Mouse (Mus musculus) lung, adult 2 months (tissue): Measurements from ENCODE around the gene Dctn5. TPM values are rescaled to one million over a fixed set of nuclear protein-coding genes. Genes with fewer than 3 reads are reported as not detected.

Source experiments
- DNase-seq: peaks from one replicate; pipeline ENCODE4 v3.0.0; 2022
- H3K4me1 ChIP-seq: fragments of 200-500 bp; 2 replicates; pipeline ENCODE4 v1.6.1; 2011; ENCODE audit warnings: low read length; ENCODE audit not compliant: control insufficient read depth, insufficient read depth
- H3K4me3 ChIP-seq: fragments of 200-500 bp; replicated peaks from 2 replicates; pipeline ENCODE3; 2011; ENCODE audit warnings: low read depth, mild to moderate bottlenecking, control low read depth, low read length; ENCODE audit errors: extremely low read depth
- CTCF ChIP-seq: fragments of 200-500 bp; IDR thresholded peaks from 2 replicates; pipeline ENCODE4 v1.5.1; 2011; ENCODE audit warnings: mild to moderate bottlenecking, low read length, control low read depth; ENCODE audit not compliant: insufficient read depth
- POLR2A ChIP-seq: fragments of 200-500 bp; IDR thresholded peaks from 2 replicates; pipeline ENCODE4 v1.6.1; 2011; ENCODE audit warnings: low read depth, mild to moderate bottlenecking, control low read depth, low read length, borderline replicate concordance; ENCODE audit errors: extremely low read depth
- WGBS: fragments of 180-500 bp; shearing (Covaris S2); methylation state at CpG from one replicate; pipeline ENCODE4 v1.1.7; 2018; 5-methylcytosine and 5-hydroxymethylcytosine counted together
- polyA plus RNA-seq: library from polyadenylated mRNA; depleted of rRNA; stranded (reverse); fragments of >200 nt; gene quantifications from 2 replicates; pipeline ENCODE4 v1.2.3, GENCODE M21; 2012; rRNA removed

Gene Dctn5
- polyA plus RNA-seq, 1 experiment = 59.1 TPM

DNA sequence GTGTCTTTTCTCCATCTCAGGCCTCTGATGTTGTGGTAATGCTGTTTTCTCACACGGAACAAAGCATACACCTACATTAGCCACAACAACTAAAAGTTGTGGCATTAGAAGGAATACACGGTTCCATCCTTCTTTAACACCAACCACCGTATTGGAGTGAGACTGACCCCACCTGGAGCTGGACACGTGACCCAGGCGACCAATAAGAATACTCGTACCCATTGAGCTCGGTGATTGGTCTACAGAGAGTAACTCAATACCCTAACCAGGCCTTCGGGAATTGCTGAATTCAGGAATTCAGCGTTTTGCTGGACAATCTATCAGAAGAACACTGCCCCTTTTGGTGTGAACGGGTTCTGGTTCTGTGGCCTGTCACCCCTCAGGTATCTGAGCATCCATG, 58.3 kb downstream of the Dctn5 start:
- TF ChIP-seq CTCF (no peak), POLR2A (no peak)
- Histone ChIP-seq H3K4me3 (no peak overlapping the region), H3K4me1 (no peaks in the 10 kb centered on the region)
- 61% methylated on average over 10 of the region's 10 CpGs for WGBS
- no peak for DNase-seq

DNA sequence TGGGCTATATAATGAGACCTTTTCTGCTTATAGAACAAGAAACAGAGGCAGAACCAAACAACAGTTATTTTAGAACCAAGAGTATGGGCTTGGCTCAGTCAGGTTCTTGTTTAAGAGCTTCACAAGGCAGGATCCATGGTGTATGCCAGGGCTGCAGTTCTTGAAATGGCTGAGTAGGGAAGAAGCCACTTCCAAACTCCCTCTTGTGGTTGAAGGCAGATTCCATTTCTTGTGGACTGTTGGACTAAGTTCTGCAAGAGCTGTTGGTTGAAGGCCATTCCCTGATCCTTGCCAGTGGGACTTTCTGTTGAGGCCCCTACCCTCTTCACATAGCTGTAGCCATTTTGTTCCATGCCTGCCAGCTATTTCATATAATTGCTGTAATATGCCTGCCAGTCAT, 61.1 kb downstream of the Dctn5 start:
- Histone ChIP-seq H3K4me1 (no peaks in the 10 kb centered on the region), H3K4me3 (no peak overlapping the region)
- DNase-seq = no peak
- TF ChIP-seq CTCF (no peak), POLR2A (no peak)

DNA sequence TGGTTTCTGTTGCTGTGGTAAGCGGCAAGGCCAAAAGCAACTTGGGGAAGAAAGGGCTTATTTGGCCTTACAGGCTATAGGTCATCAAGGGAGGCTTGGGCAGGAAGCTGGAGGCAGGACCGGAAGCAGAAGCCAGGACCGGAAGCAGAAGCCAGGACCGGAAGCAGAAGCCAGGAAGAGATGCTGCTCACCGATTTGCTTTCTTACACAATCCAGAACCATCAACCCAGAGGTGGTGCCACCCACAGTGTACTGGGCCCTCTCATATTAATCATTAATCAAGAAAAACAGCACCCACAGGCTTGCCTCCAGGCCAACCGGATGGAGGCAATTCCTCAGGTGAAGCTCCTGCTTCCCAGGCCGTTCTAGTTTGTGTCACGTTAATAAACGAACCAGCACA, 63.9 kb downstream of the Dctn5 start:
- no peak for TF ChIP-seq CTCF
- no peak for TF ChIP-seq POLR2A
- no peak for DNase-seq
- no peaks in the 10 kb centered on the region for H3K4me1 ChIP-seq
- WGBS = 63% methylated on average over 9 of the region's 9 CpGs
- no peak overlapping the region for H3K4me3 ChIP-seq

DNA sequence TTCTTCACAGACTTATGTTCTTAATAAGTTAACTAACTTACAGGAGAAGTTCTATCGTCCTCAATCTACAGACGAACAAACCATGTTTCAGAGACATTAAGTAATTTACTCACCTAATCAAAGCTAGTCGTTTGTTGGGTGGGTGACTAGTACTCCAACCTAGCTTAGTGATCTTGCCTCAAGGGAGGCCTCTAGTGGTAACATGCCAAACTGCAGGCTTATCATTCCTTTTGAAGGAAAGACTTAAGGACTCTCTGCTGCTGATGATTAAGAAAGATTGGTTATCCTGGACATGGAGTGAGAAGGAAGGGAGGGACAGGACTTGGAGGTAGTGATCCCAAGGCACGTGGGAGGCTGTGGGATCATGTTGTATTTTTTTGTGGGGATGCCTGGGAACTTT, 64.5 kb downstream of the Dctn5 start:
- DNase-seq = peak; percentile 28
- no peaks in the 10 kb centered on the region for H3K4me1 ChIP-seq
- no peak overlapping the region for H3K4me3 ChIP-seq
- WGBS = 31% methylated on average over 4 of the region's 4 CpGs
- no peak for TF ChIP-seq POLR2A
- peak; percentile 32 for TF ChIP-seq CTCF

Other genes with a start within 250 kb of the Dctn5 start
- gene Cog7, start 151.3 kb upstream of the Dctn5 start, polyA plus RNA-seq = 25.6 and 29.7 TPM in 2 replicates
- gene Gga2, start 111.8 kb upstream of the Dctn5 start, polyA plus RNA-seq = 26.2 and 35.3 TPM in 2 replicates
- 17.5 and 21.1 TPM in 2 replicates for gene Ubfd1, start 65.9 kb upstream of the Dctn5 start, polyA plus RNA-seq
- 5.1 and 6.0 TPM in 2 replicates for gene Ears2, start 65.8 kb upstream of the Dctn5 start, polyA plus RNA-seq
- 150 and 268 TPM in 2 replicates for gene Ndufab1, start 31.2 kb upstream of the Dctn5 start, polyA plus RNA-seq
- 0.67 and 0.85 TPM in 2 replicates for gene Palb2, start 56 bp upstream of the Dctn5 start, polyA plus RNA-seq
- 2.3 and 3.1 TPM in 2 replicates for gene Plk1, start 26.4 kb downstream of the Dctn5 start, polyA plus RNA-seq
- gene Ern2, start 53.2 kb downstream of the Dctn5 start, polyA plus RNA-seq = 0.72 and 1.3 TPM in 2 replicates
- gene Chp2, start 86.5 kb downstream of the Dctn5 start, polyA plus RNA-seq = 3.3 and 3.6 TPM in 2 replicates
- 7.8 and 10.9 TPM in 2 replicates for gene Prkcb, start 155.7 kb downstream of the Dctn5 start, polyA plus RNA-seq